Mouse (Mus musculus): ENCODE data around the gene Rpusd4. TPM values are rescaled to one million over a fixed set of nuclear protein-coding genes. Genes with fewer than 3 reads are reported as not detected.
A peak's percentile ranks its signal among the peaks of the same experiment; 100 is the strongest.

The Rpusd4 gene
- 26.0 and 26.9 TPM in 2 replicates for polyA plus RNA-seq (2016; fragmentation: Nextera tagmentation; extraction: Ambion mirVana)

DNA sequence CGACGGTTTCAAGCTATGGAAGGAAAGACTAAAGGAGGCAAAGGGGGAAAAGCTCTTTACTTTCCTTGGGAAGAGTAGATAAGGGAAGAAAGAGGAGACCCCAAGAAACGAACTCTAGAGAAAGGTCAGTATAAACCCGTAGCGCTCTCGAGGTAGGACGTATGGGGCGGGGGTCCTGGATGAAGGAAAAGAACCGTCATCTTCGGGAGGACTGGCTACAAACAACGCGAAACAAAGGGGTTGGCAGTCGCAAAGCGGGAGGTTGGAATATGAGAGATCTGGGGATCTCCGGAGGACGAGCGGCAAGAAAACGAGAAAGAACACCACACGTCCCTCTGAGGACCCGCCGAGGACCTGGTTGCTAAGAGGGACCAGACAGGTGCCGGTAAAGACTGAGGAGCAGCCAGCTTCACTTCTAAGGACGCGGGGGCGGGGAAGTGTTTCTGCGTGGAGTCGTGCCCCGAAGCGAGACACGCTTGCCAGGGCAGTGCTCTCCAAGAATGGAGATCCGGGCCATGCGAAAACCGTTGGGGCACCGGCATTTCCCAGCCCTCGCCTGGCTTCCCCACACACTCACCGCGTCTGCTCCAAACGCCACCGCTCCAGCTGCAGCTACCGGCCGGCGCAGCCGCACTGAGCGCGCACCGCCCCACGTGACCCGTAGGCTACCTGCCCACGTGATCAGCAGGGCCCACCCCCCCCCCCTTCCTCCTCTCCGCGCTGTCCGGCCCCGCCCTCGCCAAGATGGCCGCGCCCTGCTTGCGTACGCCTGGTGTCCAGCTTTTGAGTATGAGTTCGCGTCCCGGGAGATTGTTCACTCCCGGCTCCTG is at the start of gene Rpusd4, which contains the start of gene Fam118b:
Gene Rpusd4 (plus strand): TSS at position 720 of the 830 bp plus-strand sequence.
Gene Fam118b (minus strand): TSS at position 660 of the 830 bp plus-strand sequence.
- under 1% methylated on average over 61 of the region's 62 CpGs for WGBS
- peaks cover 15% of the 10 kb centered on the region for H3K4me1 ChIP-seq
- H3K9ac ChIP-seq (replicated peaks): peak within 1 kb of the TSS; percentile 84
- peak within 1 kb of the TSS; percentile 82 for H3K4me3 ChIP-seq
- H3K27ac ChIP-seq (replicated peaks): peak within 1 kb of the TSS; percentile 68
- H3K9me3 ChIP-seq: no peaks in the 10 kb centered on the region
- no peaks in the 10 kb centered on the region for H3K27me3 ChIP-seq
- peak; percentile 97 for ATAC-seq (ENCODE audit: low FRiP score, low read depth)
- peaks cover under 1% of the 10 kb centered on the region; the same call in 1 of the 2 replicates for H3K36me3 ChIP-seq
- H3K4me2 ChIP-seq (replicated peaks): peak within 1 kb of the TSS; percentile 83

DNA sequence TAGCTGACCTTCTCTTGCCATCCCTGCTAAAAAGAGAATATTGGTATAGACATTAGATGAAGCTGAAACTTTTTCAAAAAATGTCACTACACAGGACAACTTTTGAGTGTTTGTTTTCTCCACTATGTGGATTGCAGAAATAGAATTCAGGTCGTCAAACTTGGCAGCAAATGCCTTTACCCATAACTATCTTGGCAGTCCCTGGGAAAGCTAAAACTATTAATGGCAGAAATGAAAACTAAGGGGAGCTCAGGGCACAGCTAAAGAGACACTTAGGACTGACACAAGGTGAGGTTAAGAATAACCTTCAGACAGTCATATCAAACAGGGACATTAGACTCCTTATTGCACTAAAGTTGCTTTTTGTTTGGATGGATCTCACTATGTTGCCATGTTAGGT is 49.7 kb upstream of the Rpusd4 start:
- no peak for ATAC-seq (ENCODE audit: low FRiP score, low read depth)
- WGBS: 87% methylated on average over 1 of the region's 1 CpGs
- no peak overlapping the region for H3K27ac ChIP-seq (replicated peaks)
- peaks cover 87% of the 10 kb centered on the region for H3K36me3 ChIP-seq
- H3K27me3 ChIP-seq: no peaks in the 10 kb centered on the region
- no peak overlapping the region for H3K4me2 ChIP-seq (replicated peaks)
- no peaks in the 10 kb centered on the region for H3K9me3 ChIP-seq
- H3K4me1 ChIP-seq: no peaks in the 10 kb centered on the region
- no peak overlapping the region for H3K4me3 ChIP-seq
- no peak overlapping the region for H3K9ac ChIP-seq (replicated peaks)

GRCm38 (mm10) chr9:35223466-35223865 is 44.2 kb upstream of the Rpusd4 start:
- Histone ChIP-seq H3K36me3 (peaks cover 60% of the 10 kb centered on the region), H3K9me3 (no peaks in the 10 kb centered on the region), H3K4me1 (no peaks in the 10 kb centered on the region), H3K4me3 (no peak overlapping the region), H3K27me3 (no peaks in the 10 kb centered on the region), H3K4me2 (replicated peaks) (no peak overlapping the region), H3K27ac (replicated peaks) (no peak overlapping the region), H3K9ac (replicated peaks) (no peak overlapping the region)
- no peak for ATAC-seq (ENCODE audit: low FRiP score, low read depth)
- 97% methylated on average over 3 of the region's 3 CpGs for WGBS

- Histone ChIP-seq H3K27me3 (no peaks in the 10 kb centered on the region), H3K36me3 (peaks cover 40% of the 10 kb centered on the region), H3K9me3 (no peaks in the 10 kb centered on the region), H3K4me1 (no peaks in the 10 kb centered on the region), H3K9ac (replicated peaks) (no peak overlapping the region), H3K4me2 (replicated peaks) (no peak overlapping the region), H3K27ac (replicated peaks) (no peak overlapping the region), H3K4me3 (no peak overlapping the region)
- WGBS: 92% methylated on average over 3 of the region's 3 CpGs
- ATAC-seq (ENCODE audit: low FRiP score, low read depth): no peak
These were observed 39.0 kb upstream of the Rpusd4 start for GRCm38 (mm10) chr9:35228671-35229070.

DNA sequence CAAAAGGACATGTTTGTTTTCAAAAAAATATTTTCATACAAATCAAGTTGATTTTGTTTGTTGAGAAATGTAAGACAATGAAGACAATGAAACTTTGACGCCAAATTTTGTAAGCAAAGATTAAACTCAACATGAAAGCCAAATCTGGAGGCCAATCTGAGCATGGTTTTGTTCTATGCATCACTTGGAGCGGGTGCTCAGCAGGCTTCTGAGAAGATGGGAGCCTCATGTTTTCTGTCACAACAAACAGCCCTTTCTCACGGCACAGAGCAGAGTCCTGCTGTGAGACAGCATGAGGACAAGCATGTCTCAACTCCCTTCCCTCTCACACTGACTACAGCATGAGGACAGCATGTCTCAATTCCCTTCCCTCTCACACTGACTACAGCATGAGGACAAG is 31.7 kb upstream of the Rpusd4 start:
- H3K4me2 ChIP-seq (replicated peaks): no peak overlapping the region
- WGBS: 61% methylated on average over 3 of the region's 3 CpGs
- no peaks in the 10 kb centered on the region for H3K27me3 ChIP-seq
- no peaks in the 10 kb centered on the region for H3K9me3 ChIP-seq
- H3K4me1 ChIP-seq: no peaks in the 10 kb centered on the region
- no peak for ATAC-seq (ENCODE audit: low FRiP score, low read depth)
- no peak overlapping the region for H3K9ac ChIP-seq (replicated peaks)
- H3K36me3 ChIP-seq: peaks cover 38% of the 10 kb centered on the region
- no peak overlapping the region for H3K4me3 ChIP-seq
- no peak overlapping the region for H3K27ac ChIP-seq (replicated peaks)

DNA sequence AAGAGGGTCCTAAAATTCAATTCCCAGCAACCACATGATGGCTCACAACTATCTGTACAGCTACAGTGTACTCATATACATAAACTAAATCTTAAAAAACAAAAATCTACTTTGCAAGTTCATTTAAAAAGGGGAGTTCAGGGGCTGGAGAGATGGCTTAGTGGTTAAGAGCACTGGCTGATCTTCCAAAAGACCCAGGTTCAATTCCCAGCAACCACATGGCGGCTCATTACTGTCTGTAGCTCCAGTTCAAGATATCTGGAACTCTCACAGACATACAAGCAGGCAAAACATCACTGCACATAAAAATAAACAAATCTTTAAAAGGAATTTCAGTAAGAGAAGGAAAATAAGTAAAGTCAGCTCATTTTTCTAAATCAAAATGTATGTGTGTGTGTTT is 29.3 kb upstream of the Rpusd4 start:
- ATAC-seq (ENCODE audit: low FRiP score, low read depth): no peak
- H3K9me3 ChIP-seq: no peaks in the 10 kb centered on the region
- WGBS: 90% methylated on average over 1 of the region's 1 CpGs
- no peak overlapping the region for H3K4me3 ChIP-seq
- H3K36me3 ChIP-seq: peaks cover 20% of the 10 kb centered on the region
- no peaks in the 10 kb centered on the region for H3K4me1 ChIP-seq
- H3K27me3 ChIP-seq: no peaks in the 10 kb centered on the region
- no peak overlapping the region for H3K9ac ChIP-seq (replicated peaks)
- no peak overlapping the region for H3K4me2 ChIP-seq (replicated peaks)
- H3K27ac ChIP-seq (replicated peaks): no peak overlapping the region

GRCm38 (mm10) chr9:35238915-35239571 is 28.6 kb upstream of the Rpusd4 start:
- Histone ChIP-seq H3K9ac (replicated peaks) (no peak overlapping the region), H3K27ac (replicated peaks) (no peak overlapping the region), H3K36me3 (peaks cover 17% of the 10 kb centered on the region), H3K4me1 (no peaks in the 10 kb centered on the region), H3K4me2 (replicated peaks) (no peak overlapping the region), H3K9me3 (no peaks in the 10 kb centered on the region), H3K27me3 (no peaks in the 10 kb centered on the region), H3K4me3 (no peak overlapping the region)
- no peak for ATAC-seq (ENCODE audit: low FRiP score, low read depth)
- WGBS: 85% methylated on average over 6 of the region's 6 CpGs

- H3K4me1 ChIP-seq: no peaks in the 10 kb centered on the region
- no peak overlapping the region for H3K27ac ChIP-seq (replicated peaks)
- H3K27me3 ChIP-seq: no peaks in the 10 kb centered on the region
- H3K9me3 ChIP-seq: no peaks in the 10 kb centered on the region
- H3K9ac ChIP-seq (replicated peaks): no peak overlapping the region
- no peak for ATAC-seq (ENCODE audit: low FRiP score, low read depth)
- no peak overlapping the region for H3K4me2 ChIP-seq (replicated peaks)
- no peak overlapping the region for H3K4me3 ChIP-seq
- 95% methylated on average over 1 of the region's 1 CpGs for WGBS
- H3K36me3 ChIP-seq: peaks cover 12% of the 10 kb centered on the region
These were observed 27.9 kb upstream of the Rpusd4 start for GRCm38 (mm10) chr9:35239734-35240133.

DNA sequence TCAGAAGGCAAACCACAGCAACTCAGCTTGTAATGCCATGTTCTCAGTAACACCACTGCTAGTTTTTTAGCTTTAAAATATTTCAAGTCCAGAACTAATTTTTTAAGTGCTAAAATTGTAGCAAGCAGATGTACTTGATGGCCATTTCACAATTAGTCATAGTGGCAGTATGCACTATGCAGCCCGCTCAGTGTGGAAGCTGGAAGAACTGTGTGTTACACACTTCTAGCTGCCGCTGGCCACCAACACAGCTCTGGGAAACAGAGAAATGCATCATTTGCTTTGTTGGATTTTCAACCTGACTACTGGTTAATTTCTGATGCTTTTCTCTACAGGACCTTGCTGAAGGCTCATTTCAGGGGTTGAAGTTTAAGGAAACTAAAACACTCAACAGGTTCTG is 20.3 kb upstream of the Rpusd4 start:
- Histone ChIP-seq H3K9me3 (no peaks in the 10 kb centered on the region), H3K36me3 (0 out of 2 replicates have a peak, but pooled peaks cover 4% of the 10 kb centered on the region), H3K27ac (replicated peaks) (no peak overlapping the region), H3K4me2 (replicated peaks) (no peak overlapping the region), H3K27me3 (no peaks in the 10 kb centered on the region), H3K9ac (replicated peaks) (no peak overlapping the region), H3K4me3 (no peak overlapping the region), H3K4me1 (no peaks in the 10 kb centered on the region)
- no peak for ATAC-seq (ENCODE audit: low FRiP score, low read depth)
- WGBS: 99% methylated on average over 2 of the region's 2 CpGs

- Histone ChIP-seq H3K4me1 (no peaks in the 10 kb centered on the region), H3K4me2 (replicated peaks) (no peak overlapping the region), H3K4me3 (no peak overlapping the region), H3K27ac (replicated peaks) (no peak overlapping the region), H3K36me3 (no peaks in the 10 kb centered on the region), H3K9me3 (no peaks in the 10 kb centered on the region), H3K27me3 (no peaks in the 10 kb centered on the region), H3K9ac (replicated peaks) (no peak overlapping the region)
- ATAC-seq (ENCODE audit: low FRiP score, low read depth): no peak
These were observed 18.2 kb upstream of the Rpusd4 start for GRCm38 (mm10) chr9:35249476-35249875.

GRCm38 (mm10) chr9:35257365-35257764 is 10.3 kb upstream of the Rpusd4 start:
- no peak for ATAC-seq (ENCODE audit: low FRiP score, low read depth)
- Histone ChIP-seq H3K27me3 (no peaks in the 10 kb centered on the region), H3K9ac (replicated peaks) (no peak overlapping the region), H3K4me1 (no peaks in the 10 kb centered on the region), H3K4me2 (replicated peaks) (no peak overlapping the region), H3K27ac (replicated peaks) (no peak overlapping the region), H3K9me3 (no peaks in the 10 kb centered on the region), H3K4me3 (no peak overlapping the region), H3K36me3 (0 out of 2 replicates have a peak, but pooled peaks cover 3% of the 10 kb centered on the region)
- WGBS: 94% methylated on average over 7 of the region's 7 CpGs

- Histone ChIP-seq H3K36me3 (0 out of 2 replicates have a peak, but pooled peaks cover 3% of the 10 kb centered on the region), H3K27ac (replicated peaks) (no peak overlapping the region), H3K4me2 (replicated peaks) (no peak overlapping the region), H3K4me1 (peaks cover 8% of the 10 kb centered on the region), H3K4me3 (no peak overlapping the region), H3K9me3 (no peaks in the 10 kb centered on the region), H3K27me3 (no peaks in the 10 kb centered on the region), H3K9ac (replicated peaks) (no peak overlapping the region)
- ATAC-seq (ENCODE audit: low FRiP score, low read depth): no peak
- WGBS: 93% methylated on average over 4 of the region's 4 CpGs
These were observed 5.2 kb upstream of the Rpusd4 start for GRCm38 (mm10) chr9:35262418-35262817.

Data from midbrain, embryonic 12.5 days (tissue).